Mouse (Mus musculus): ENCODE data around the gene Aplp1. TPM values are rescaled to one million over a fixed set of nuclear protein-coding genes. Genes with fewer than 3 reads are reported as not detected.
A peak's percentile ranks its signal among the peaks of the same experiment; 100 is the strongest.

Gene Aplp1
- polyA plus RNA-seq, 1 experiment = 15.6 TPM

GRCm38 (mm10) chr7:30434701-30435100 is 10.6 kb downstream of the Aplp1 start:
- no peak for TF ChIP-seq POLR2A (IDR thresholded peaks at IDR 0.05; ENCODE audit: control insufficient read depth, low read depth, low read length)
- no peak for TF ChIP-seq CTCF (IDR thresholded peaks at IDR 0.05; ENCODE audit: control insufficient read depth, insufficient read depth, insufficient replicate concordance, low read depth, low read length)
- no peak overlapping the region for H3K27ac ChIP-seq (ENCODE audit: control insufficient read depth, insufficient read depth, low read depth, low read length)
- H3K4me1 ChIP-seq (ENCODE audit: control insufficient read depth, insufficient read depth, low read length) = peaks cover 6% of the 10 kb centered on the region; the same call in 1 of the 2 replicates
- H3K36me3 ChIP-seq (ENCODE audit: control insufficient read depth, insufficient read depth, low read length) = no peaks in the 10 kb centered on the region
- no peak overlapping the region for H3K4me3 ChIP-seq (ENCODE audit: control insufficient read depth, low read depth, low read length)
- no peaks in the 10 kb centered on the region for H3K27me3 ChIP-seq (ENCODE audit: control insufficient read depth, insufficient read depth, low read length)

GRCm38 (mm10) chr7:30434238-30434637 is 11.1 kb downstream of the Aplp1 start:
- Histone ChIP-seq H3K27ac (ENCODE audit: control insufficient read depth, insufficient read depth, low read depth, low read length) (no peak overlapping the region), H3K27me3 (ENCODE audit: control insufficient read depth, insufficient read depth, low read length) (no peaks in the 10 kb centered on the region), H3K4me1 (ENCODE audit: control insufficient read depth, insufficient read depth, low read length) (peaks cover 6% of the 10 kb centered on the region; the same call in 1 of the 2 replicates), H3K4me3 (ENCODE audit: control insufficient read depth, low read depth, low read length) (no peak overlapping the region), H3K36me3 (ENCODE audit: control insufficient read depth, insufficient read depth, low read length) (no peaks in the 10 kb centered on the region)
- TF ChIP-seq POLR2A (IDR thresholded peaks at IDR 0.05; ENCODE audit: control insufficient read depth, low read depth, low read length) (no peak), CTCF (IDR thresholded peaks at IDR 0.05; ENCODE audit: control insufficient read depth, insufficient read depth, insufficient replicate concordance, low read depth, low read length) (no peak)

GRCm38 (mm10) chr7:30431793-30432192 is 13.5 kb downstream of the Aplp1 start:
- Histone ChIP-seq H3K4me3 (ENCODE audit: control insufficient read depth, low read depth, low read length) (no peak overlapping the region), H3K36me3 (ENCODE audit: control insufficient read depth, insufficient read depth, low read length) (no peaks in the 10 kb centered on the region), H3K27me3 (ENCODE audit: control insufficient read depth, insufficient read depth, low read length) (no peaks in the 10 kb centered on the region)

GRCm38 (mm10) chr7:30430191-30430590 is 15.1 kb downstream of the Aplp1 start:
- Histone ChIP-seq H3K27me3 (ENCODE audit: control insufficient read depth, insufficient read depth, low read length) (no peaks in the 10 kb centered on the region), H3K36me3 (ENCODE audit: control insufficient read depth, insufficient read depth, low read length) (no peaks in the 10 kb centered on the region), H3K4me3 (ENCODE audit: control insufficient read depth, low read depth, low read length) (no peak overlapping the region), H3K4me1 (ENCODE audit: control insufficient read depth, insufficient read depth, low read length) (peaks cover 2% of the 10 kb centered on the region; the same call in 1 of the 2 replicates), H3K27ac (ENCODE audit: control insufficient read depth, insufficient read depth, low read depth, low read length) (no peak overlapping the region)
- TF ChIP-seq POLR2A (IDR thresholded peaks at IDR 0.05; ENCODE audit: control insufficient read depth, low read depth, low read length) (no peak), CTCF (IDR thresholded peaks at IDR 0.05; ENCODE audit: control insufficient read depth, insufficient read depth, insufficient replicate concordance, low read depth, low read length) (no peak)

More at GRCm38 (mm10) chr7:30431793-30432192, 13.5 kb downstream of the Aplp1 start:
- peaks cover 5% of the 10 kb centered on the region; the same call in 1 of the 2 replicates for H3K4me1 ChIP-seq (ENCODE audit: control insufficient read depth, insufficient read depth, low read length)
- H3K27ac ChIP-seq (ENCODE audit: control insufficient read depth, insufficient read depth, low read depth, low read length) = no peak overlapping the region
- TF ChIP-seq CTCF (IDR thresholded peaks at IDR 0.05; ENCODE audit: control insufficient read depth, insufficient read depth, insufficient replicate concordance, low read depth, low read length) (no peak), POLR2A (IDR thresholded peaks at IDR 0.05; ENCODE audit: control insufficient read depth, low read depth, low read length) (no peak)

DNA sequence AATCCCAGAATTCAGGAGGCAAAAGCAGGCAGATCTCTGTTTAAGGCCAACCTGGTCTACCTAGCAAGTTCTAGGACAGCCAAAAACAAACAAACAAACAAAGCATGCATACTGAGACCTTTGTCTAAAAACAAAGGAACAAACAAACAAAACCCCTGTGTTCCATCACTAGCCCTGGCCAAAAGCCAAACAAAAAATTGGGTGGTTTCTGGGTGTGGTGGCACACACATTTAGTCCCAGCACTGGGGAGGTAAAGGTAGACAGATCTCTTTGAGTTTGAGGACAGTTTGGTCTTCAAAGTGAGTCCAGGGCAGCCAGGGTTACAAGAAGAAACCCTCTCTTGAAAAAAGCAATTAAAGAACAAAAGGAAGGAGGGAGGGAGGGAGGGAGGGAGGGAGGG is 16.0 kb downstream of the Aplp1 start:
- Histone ChIP-seq H3K4me1 (ENCODE audit: control insufficient read depth, insufficient read depth, low read length) (no peaks in the 10 kb centered on the region), H3K27me3 (ENCODE audit: control insufficient read depth, insufficient read depth, low read length) (no peaks in the 10 kb centered on the region), H3K27ac (ENCODE audit: control insufficient read depth, insufficient read depth, low read depth, low read length) (no peak overlapping the region), H3K4me3 (ENCODE audit: control insufficient read depth, low read depth, low read length) (no peak overlapping the region), H3K36me3 (ENCODE audit: control insufficient read depth, insufficient read depth, low read length) (no peaks in the 10 kb centered on the region)
- no peak for TF ChIP-seq POLR2A (IDR thresholded peaks at IDR 0.05; ENCODE audit: control insufficient read depth, low read depth, low read length)
- no peak for TF ChIP-seq CTCF (IDR thresholded peaks at IDR 0.05; ENCODE audit: control insufficient read depth, insufficient read depth, insufficient replicate concordance, low read depth, low read length)

GRCm38 (mm10) chr7:30423071-30423641 is 22.2 kb downstream of the Aplp1 start:
- peaks cover 17% of the 10 kb centered on the region for H3K4me1 ChIP-seq (ENCODE audit: control insufficient read depth, insufficient read depth, low read length)
- H3K4me3 ChIP-seq (ENCODE audit: control insufficient read depth, low read depth, low read length) = no peak overlapping the region
- no peaks in the 10 kb centered on the region for H3K36me3 ChIP-seq (ENCODE audit: control insufficient read depth, insufficient read depth, low read length)
- H3K27me3 ChIP-seq (ENCODE audit: control insufficient read depth, insufficient read depth, low read length) = no peaks in the 10 kb centered on the region
- TF ChIP-seq POLR2A (IDR thresholded peaks at IDR 0.05; ENCODE audit: control insufficient read depth, low read depth, low read length) = no peak
- no peak for TF ChIP-seq CTCF (IDR thresholded peaks at IDR 0.05; ENCODE audit: control insufficient read depth, insufficient read depth, insufficient replicate concordance, low read depth, low read length)
- no peak overlapping the region for H3K27ac ChIP-seq (ENCODE audit: control insufficient read depth, insufficient read depth, low read depth, low read length)

GRCm38 (mm10) chr7:30422560-30422959 is 22.8 kb downstream of the Aplp1 start:
- TF ChIP-seq CTCF (IDR thresholded peaks at IDR 0.05; ENCODE audit: control insufficient read depth, insufficient read depth, insufficient replicate concordance, low read depth, low read length) = no peak
- Histone ChIP-seq H3K4me3 (ENCODE audit: control insufficient read depth, low read depth, low read length) (peak overlapping the region; percentile 38), H3K36me3 (ENCODE audit: control insufficient read depth, insufficient read depth, low read length) (no peaks in the 10 kb centered on the region), H3K27ac (ENCODE audit: control insufficient read depth, insufficient read depth, low read depth, low read length) (no peak overlapping the region), H3K4me1 (ENCODE audit: control insufficient read depth, insufficient read depth, low read length) (peaks cover 19% of the 10 kb centered on the region), H3K27me3 (ENCODE audit: control insufficient read depth, insufficient read depth, low read length) (no peaks in the 10 kb centered on the region)
